Mouse (Mus musculus): Measurements from ENCODE around the gene Zfr2. TPM values are rescaled to one million over a fixed set of nuclear protein-coding genes. Genes with fewer than 3 reads are reported as not detected.

The Zfr2 gene
- total RNA-seq, 4 experiments from 2014 or later = 59.3 to 81.0 (median 65.3) TPM

- no peak for DNase-seq (ENCODE audit: low spot score in 2 of 2)
These were observed 53.6 kb downstream of the Zfr2 start for GRCm38 (mm10) chr10:81286586-81286985.

- no peak for DNase-seq (ENCODE audit: low spot score in 2 of 2)
These were observed 54.7 kb downstream of the Zfr2 start for GRCm38 (mm10) chr10:81287513-81288157.

- DNase-seq (ENCODE audit: low spot score in 2 of 2) = no peak
These were observed 55.6 kb downstream of the Zfr2 start for GRCm38 (mm10) chr10:81288601-81289000.

- peak in 1 of 2 experiments; percentile 67 for DNase-seq (ENCODE audit: low spot score in 2 of 2)
These were observed 56.3 kb downstream of the Zfr2 start for GRCm38 (mm10) chr10:81289278-81289677.

GRCm38 (mm10) chr10:81289811-81290210 is 56.9 kb downstream of the Zfr2 start:
- DNase-seq (ENCODE audit: low spot score in 2 of 2) = no peak

GRCm38 (mm10) chr10:81290698-81291460 is 57.9 kb downstream of the Zfr2 start:
- no peak for DNase-seq (ENCODE audit: low spot score in 2 of 2)

GRCm38 (mm10) chr10:81291511-81292104 is 58.7 kb downstream of the Zfr2 start, which contains the start of gene Tjp3:
Gene Tjp3 (minus strand): TSS chr10:81291581.
- DNase-seq (ENCODE audit: low spot score in 2 of 2) = no peak

- peak; percentile 100 for DNase-seq (ENCODE audit: low spot score in 2 of 2)
These were observed 59.8 kb downstream of the Zfr2 start, which contains the start of gene Pip5k1c for GRCm38 (mm10) chr10:81292554-81293333. Gene Pip5k1c (plus strand): TSS chr10:81292963.

GRCm38 (mm10) chr10:81293334-81294030 is 60.5 kb downstream of the Zfr2 start:
- no peak for DNase-seq (ENCODE audit: low spot score in 2 of 2)

GRCm38 (mm10) chr10:81294442-81294841 is 61.5 kb downstream of the Zfr2 start:
- DNase-seq (ENCODE audit: low spot score in 2 of 2) = no peak

- no peak for DNase-seq (ENCODE audit: low spot score in 2 of 2)
These were observed 62.2 kb downstream of the Zfr2 start for GRCm38 (mm10) chr10:81295185-81295584.

GRCm38 (mm10) chr10:81297246-81297645 is 64.3 kb downstream of the Zfr2 start:
- DNase-seq (ENCODE audit: low spot score in 2 of 2) = no peak

- no peak for DNase-seq (ENCODE audit: low spot score in 2 of 2)
These were observed 64.9 kb downstream of the Zfr2 start for GRCm38 (mm10) chr10:81297845-81298244.

GRCm38 (mm10) chr10:81298369-81299100 is 65.6 kb downstream of the Zfr2 start:
- peak in 1 of 2 experiments; percentile 57 for DNase-seq (ENCODE audit: low spot score in 2 of 2)

- no peak for DNase-seq (ENCODE audit: low spot score in 2 of 2)
These were observed 66.8 kb downstream of the Zfr2 start for GRCm38 (mm10) chr10:81299585-81300351.

- no peak for DNase-seq (ENCODE audit: low spot score in 2 of 2)
These were observed 67.5 kb downstream of the Zfr2 start for GRCm38 (mm10) chr10:81300352-81300907.

- DNase-seq (ENCODE audit: low spot score in 2 of 2) = no peak
These were observed 68.4 kb downstream of the Zfr2 start for GRCm38 (mm10) chr10:81301321-81301720.
